Mouse (Mus musculus): ENCODE results near the gene Dnajc2.

GRCm38 (mm10) chr5:21813994-21814393, 28.9 kb upstream of the Dnajc2 start:
- TF ChIP-seq CTCF (IDR thresholded peaks at IDR 0.05; ENCODE audit: borderline replicate concordance, insufficient read depth, low read length) (peak; percentile 33; the same call in 1 of the 2 replicates), POLR2A (IDR thresholded peaks at IDR 0.05; ENCODE audit: low read depth, low read length) (no peak)
